Mouse (Mus musculus): ENCODE data around the gene Copb1.
A peak's percentile ranks its signal among the peaks of the same experiment; 100 is the strongest.

Gene Copb1

GRCm38 (mm10) chr7:114253885-114254833, at the start of gene Copb1:
Copb1 (minus strand) TSS chr7:114254711.
- DNase-seq (ENCODE audit: inconsistent age in 2 of 2, low spot score in 1 of 2): peak; percentile 94 to 97

GRCm38 (mm10) chr7:114301293-114301782, 46.8 kb upstream of the Copb1 start:
- no peak for DNase-seq (ENCODE audit: inconsistent age in 2 of 2, low spot score in 1 of 2)

GRCm38 (mm10) chr7:114300782-114301181, 46.3 kb upstream of the Copb1 start:
- DNase-seq (ENCODE audit: inconsistent age in 2 of 2, low spot score in 1 of 2): no peak

- DNase-seq (ENCODE audit: inconsistent age in 2 of 2, low spot score in 1 of 2): no peak
Observed at GRCm38 (mm10) chr7:114299247-114299646, 44.7 kb upstream of the Copb1 start.

GRCm38 (mm10) chr7:114294698-114295097, 40.2 kb upstream of the Copb1 start:
- no peak for DNase-seq (ENCODE audit: inconsistent age in 2 of 2, low spot score in 1 of 2)

GRCm38 (mm10) chr7:114293903-114294302, 39.4 kb upstream of the Copb1 start:
- DNase-seq (ENCODE audit: inconsistent age in 2 of 2, low spot score in 1 of 2): peak in 1 of 2 experiments; percentile 46

- peak; percentile 77 to 88 for DNase-seq (ENCODE audit: inconsistent age in 2 of 2, low spot score in 1 of 2)
Observed at GRCm38 (mm10) chr7:114292501-114292971, 38.0 kb upstream of the Copb1 start.

- DNase-seq (ENCODE audit: inconsistent age in 2 of 2, low spot score in 1 of 2): peak in 1 of 2 experiments; percentile 60
Observed at GRCm38 (mm10) chr7:114291461-114292335, 37.2 kb upstream of the Copb1 start.

GRCm38 (mm10) chr7:114290078-114290506, 35.6 kb upstream of the Copb1 start:
- DNase-seq (ENCODE audit: inconsistent age in 2 of 2, low spot score in 1 of 2): no peak

- DNase-seq (ENCODE audit: inconsistent age in 2 of 2, low spot score in 1 of 2): no peak
Observed at GRCm38 (mm10) chr7:114284296-114284910, 29.9 kb upstream of the Copb1 start.

GRCm38 (mm10) chr7:114283006-114283405, 28.5 kb upstream of the Copb1 start:
- no peak for DNase-seq (ENCODE audit: inconsistent age in 2 of 2, low spot score in 1 of 2)

- DNase-seq (ENCODE audit: inconsistent age in 2 of 2, low spot score in 1 of 2): peak in 1 of 2 experiments; percentile 69
Observed at GRCm38 (mm10) chr7:114281671-114282070, 27.2 kb upstream of the Copb1 start.

- DNase-seq (ENCODE audit: inconsistent age in 2 of 2, low spot score in 1 of 2): peak; percentile 97 to 98
Observed at GRCm38 (mm10) chr7:114276005-114276752, 21.7 kb upstream of the Copb1 start, which contains the start of gene Psma1. Psma1 (minus strand) TSS chr7:114276118.

GRCm38 (mm10) chr7:114275372-114276004, 21.0 kb upstream of the Copb1 start:
- no peak for DNase-seq (ENCODE audit: inconsistent age in 2 of 2, low spot score in 1 of 2)

- DNase-seq (ENCODE audit: inconsistent age in 2 of 2, low spot score in 1 of 2): no peak
Observed at GRCm38 (mm10) chr7:114268446-114268845, 13.9 kb upstream of the Copb1 start.

GRCm38 (mm10) chr7:114251684-114252083, 2.8 kb downstream of the Copb1 start:
- DNase-seq (ENCODE audit: inconsistent age in 2 of 2, low spot score in 1 of 2): no peak

- no peak for DNase-seq (ENCODE audit: inconsistent age in 2 of 2, low spot score in 1 of 2)
Observed at GRCm38 (mm10) chr7:114233980-114234379, 20.5 kb downstream of the Copb1 start.

GRCm38 (mm10) chr7:114232982-114233381, 21.5 kb downstream of the Copb1 start:
- DNase-seq (ENCODE audit: inconsistent age in 2 of 2, low spot score in 1 of 2): no peak

GRCm38 (mm10) chr7:114231857-114232256, 22.7 kb downstream of the Copb1 start:
- no peak for DNase-seq (ENCODE audit: inconsistent age in 2 of 2, low spot score in 1 of 2)

All from adrenal gland, adult (tissue).